Mouse (Mus musculus) CH12.LX (cell line): ENCODE results near the gene Gm20388. TPM values are rescaled to one million over a fixed set of nuclear protein-coding genes. Genes with fewer than 3 reads are reported as not detected.

Experiments used
- DNase-seq: peaks from one replicate; pipeline ENCODE4 v3.0.0-alpha.2; 2013; ENCODE audit errors: extremely low read depth
- H3K27ac ChIP-seq: 2 replicates; pipeline ENCODE4 v1.5.1; 2012; ENCODE audit warnings: low read depth, mild to moderate bottlenecking, control low read depth, moderate library complexity; ENCODE audit not compliant: insufficient read depth
- H3K27me3 ChIP-seq: replicated peaks from 2 replicates; pipeline ENCODE3; 2012; ENCODE audit warnings: inconsistent platforms
- H3K36me3 ChIP-seq, 2 experiments: replicated peaks in 1 of 2; 2 replicates each; pipeline versions ENCODE3 to v1.6.1; 2012; ENCODE audit warnings: inconsistent platforms in 1 of 2, low read length in 1 of 2, mild to moderate bottlenecking in 1 of 2, mixed read lengths in 1 of 2, moderate library complexity in 1 of 2; ENCODE audit not compliant: control insufficient read depth in 1 of 2, insufficient read depth in 1 of 2
- H3K4me1 ChIP-seq, 2 experiments: 2 replicates each; pipeline ENCODE4 v1.6.1; 2012; ENCODE audit warnings: inconsistent platforms in 1 of 2, moderate library complexity in 1 of 2; ENCODE audit not compliant: insufficient read depth in 2 of 2, control insufficient read depth in 1 of 2
- H3K4me2 ChIP-seq: 2 replicates; pipeline ENCODE4 v1.6.1; 2012; ENCODE audit warnings: low read depth, mild to moderate bottlenecking, control low read depth; ENCODE audit not compliant: poor library complexity, insufficient read depth, severe bottlenecking
- H3K4me3 ChIP-seq, 3 experiments: fragments of 150-350 bp in 1 of 3; sonication (generic) in 1 of 3; replicated peaks in 1 of 3; 2 replicates each; pipeline versions ENCODE3 to v1.5.1; 2011 to 2012; ENCODE audit warnings: low read depth in 2 of 3, low read length in 2 of 3, mild to moderate bottlenecking in 2 of 3, moderate library complexity in 2 of 3, control low read depth in 1 of 3, improper control_type of control experiment in 1 of 3, inconsistent platforms in 1 of 3, mixed read lengths in 1 of 3; ENCODE audit not compliant: poor library complexity in 1 of 3
- H3K79me2 ChIP-seq: replicated peaks from 2 replicates; pipeline ENCODE4 v1.6.1; 2012; ENCODE audit warnings: mild to moderate bottlenecking, moderate library complexity; ENCODE audit not compliant: control insufficient read depth, poor library complexity, insufficient read depth, severe bottlenecking; ENCODE audit errors: extremely low read depth
- H3K9ac ChIP-seq: 2 replicates; pipeline ENCODE4 v1.6.1; 2012; ENCODE audit warnings: low read depth, mild to moderate bottlenecking, control low read depth, moderate library complexity; ENCODE audit not compliant: insufficient read depth
- H3K9me3 ChIP-seq: replicated peaks from 2 replicates; pipeline ENCODE3; 2012; ENCODE audit warnings: low read length, inconsistent platforms, mixed read lengths
- CHD1 ChIP-seq: IDR thresholded peaks from 2 replicates; pipeline ENCODE4 v1.6.1; 2012; ENCODE audit warnings: low read depth, low read length, improper control_type of control experiment, inconsistent platforms
- CHD2 ChIP-seq: IDR thresholded peaks from 2 replicates; pipeline ENCODE4 v1.6.1; 2011; ENCODE audit warnings: low read length, improper control_type of control experiment
- E2F4 ChIP-seq: IDR thresholded peaks from 2 replicates; pipeline ENCODE4 v1.6.1; 2011; ENCODE audit warnings: low read depth, low read length, improper control_type of control experiment; ENCODE audit not compliant: insufficient replicate concordance
- ELF1 ChIP-seq: IDR thresholded peaks from 2 replicates; pipeline ENCODE4 v1.6.1; 2014; ENCODE audit warnings: low read depth, mild to moderate bottlenecking, inconsistent platforms, low read length, improper control_type of control experiment
- EP300 ChIP-seq: IDR thresholded peaks from 2 replicates; pipeline ENCODE4 v1.6.1; 2011; ENCODE audit warnings: low read length, improper control_type of control experiment
- GABPA ChIP-seq: IDR thresholded peaks from 2 replicates; pipeline ENCODE4 v1.6.1; 2012; ENCODE audit warnings: low read depth, low read length, improper control_type of control experiment, inconsistent platforms; ENCODE audit not compliant: insufficient replicate concordance
- HCFC1 ChIP-seq: IDR thresholded peaks from 2 replicates; pipeline ENCODE4 v1.6.1; 2012; ENCODE audit warnings: low read depth, mild to moderate bottlenecking, inconsistent platforms, low read length, improper control_type of control experiment
- JUND ChIP-seq: conservative IDR thresholded peaks from 2 replicates; pipeline ENCODE4 v1.6.1; 2011; ENCODE audit warnings: low read depth, low read length, improper control_type of control experiment
- KAT2A ChIP-seq: IDR thresholded peaks from 2 replicates; pipeline ENCODE4 v1.6.1; 2012; ENCODE audit warnings: low read length, improper control_type of control experiment, inconsistent platforms; ENCODE audit not compliant: insufficient replicate concordance
- MAZ ChIP-seq: IDR thresholded peaks from 2 replicates; pipeline ENCODE4 v1.6.1; 2012; ENCODE audit warnings: low read depth, mild to moderate bottlenecking, inconsistent platforms, low read length, improper control_type of control experiment, moderate library complexity
- MXI1 ChIP-seq: IDR thresholded peaks from 2 replicates; pipeline ENCODE4 v1.6.1; 2011; ENCODE audit warnings: mild to moderate bottlenecking, low read depth, low read length, improper control_type of control experiment
- MYC ChIP-seq: IDR thresholded peaks from 2 replicates; pipeline ENCODE4 v1.6.1; 2011; ENCODE audit warnings: low read depth, mild to moderate bottlenecking, improper control_type of control experiment, low read length
- NELFE ChIP-seq: IDR thresholded peaks from 2 replicates; pipeline ENCODE4 v1.6.1; 2011; ENCODE audit warnings: low read depth, low read length, improper control_type of control experiment
- PAX5 ChIP-seq: IDR thresholded peaks from 2 replicates; pipeline ENCODE4 v1.6.1; 2012; ENCODE audit warnings: low read length, inconsistent platforms, mixed read lengths
- POLR2AphosphoS2 ChIP-seq: IDR thresholded peaks from 2 replicates; pipeline ENCODE4 v1.6.1; 2011; ENCODE audit warnings: low read depth, low read length, improper control_type of control experiment
- RAD21 ChIP-seq: IDR thresholded peaks from 2 replicates; pipeline ENCODE4 v1.6.1; 2011; ENCODE audit warnings: low read depth, mild to moderate bottlenecking, low read length, improper control_type of control experiment, moderate library complexity
- RCOR1 ChIP-seq: conservative IDR thresholded peaks from 2 replicates; pipeline ENCODE4 v1.6.1; 2012; ENCODE audit warnings: low read depth, mild to moderate bottlenecking, inconsistent platforms, low read length, improper control_type of control experiment
- SIN3A ChIP-seq: IDR thresholded peaks from 2 replicates; pipeline ENCODE4 v1.6.1; 2012; ENCODE audit warnings: low read length, improper control_type of control experiment, inconsistent platforms
- SMC3 ChIP-seq: IDR thresholded peaks from 2 replicates; pipeline ENCODE4 v1.6.1; 2011; ENCODE audit warnings: low read depth, low read length, improper control_type of control experiment
- TBP ChIP-seq: conservative IDR thresholded peaks from 2 replicates; pipeline ENCODE4 v1.6.1; 2011; ENCODE audit warnings: low read depth, low read length, improper control_type of control experiment
- TCF12 ChIP-seq: IDR thresholded peaks from 2 replicates; pipeline ENCODE4 v1.6.1; 2014; ENCODE audit warnings: low read depth, mild to moderate bottlenecking, inconsistent platforms, low read length, improper control_type of control experiment
- UBTF ChIP-seq: IDR thresholded peaks from 2 replicates; pipeline ENCODE4 v1.6.1; 2012; ENCODE audit warnings: low read depth, mild to moderate bottlenecking, inconsistent platforms, low read length, improper control_type of control experiment, moderate library complexity
- USF1 ChIP-seq: IDR thresholded peaks from 2 replicates; pipeline ENCODE4 v1.6.1; 2014; ENCODE audit warnings: low read depth, mild to moderate bottlenecking, inconsistent platforms, low read length, improper control_type of control experiment
- USF2 ChIP-seq: conservative IDR thresholded peaks from 2 replicates; pipeline ENCODE4 v1.6.1; 2011; ENCODE audit warnings: low read depth, low read length, improper control_type of control experiment
- ZKSCAN1 ChIP-seq: IDR thresholded peaks from 2 replicates; pipeline ENCODE4 v1.6.1; 2012; ENCODE audit warnings: low read depth, inconsistent platforms, low read length, improper control_type of control experiment, borderline replicate concordance
- ZMIZ1 ChIP-seq: IDR thresholded peaks from 2 replicates; pipeline ENCODE4 v1.6.1; 2012; ENCODE audit warnings: low read depth, mild to moderate bottlenecking, inconsistent platforms, low read length, improper control_type of control experiment
- ZNF384 ChIP-seq: IDR thresholded peaks from 2 replicates; pipeline ENCODE4 v1.6.1; 2012; ENCODE audit warnings: low read depth, low read length, improper control_type of control experiment, inconsistent platforms
- dilution Hi-C: fragments of 300-500 bp; cut with MboI; formaldehyde crosslinking; loops from 2 replicates; pipeline ENCODE4 v1.14.3; 2020; ENCODE audit warnings: low sequenced_read_pairs; ENCODE audit not compliant: extremely low pct_unique_long_range_greater_than_20kb, extremely low pct_ligation_motif_present
- in situ Hi-C: fragments of 300-500 bp; cut with MboI; formaldehyde crosslinking; loops from 3 replicates; pipeline ENCODE4 v1.14.3; 2019; ENCODE audit warnings: low sequenced_read_pairs, low pct_ligation_motif_present, low pct_unique_long_range_greater_than_20kb, mixed read lengths
- polyA plus RNA-seq: library from polyadenylated mRNA; unstranded; fragments of >175 nt; gene quantifications from 2 replicates; pipeline ENCODE4 v1.2.1, GENCODE M21; 2012; ENCODE audit warnings: low read depth; ENCODE audit not compliant: insufficient read length
- total RNA-seq, 2 experiments: library from RNA; depleted of rRNA; stranded (reverse); fragments of 300-350 nt in 1 of 2; fragments of >200 nt in 1 of 2; gene quantifications; 2 replicates each; pipeline ENCODE4 v1.2.3; 2012 to 2014

Gm20388 gene
- total and polyA plus RNA-seq, 3 experiments = 14.8 to 26.3 (median 22.2) TPM

DNA sequence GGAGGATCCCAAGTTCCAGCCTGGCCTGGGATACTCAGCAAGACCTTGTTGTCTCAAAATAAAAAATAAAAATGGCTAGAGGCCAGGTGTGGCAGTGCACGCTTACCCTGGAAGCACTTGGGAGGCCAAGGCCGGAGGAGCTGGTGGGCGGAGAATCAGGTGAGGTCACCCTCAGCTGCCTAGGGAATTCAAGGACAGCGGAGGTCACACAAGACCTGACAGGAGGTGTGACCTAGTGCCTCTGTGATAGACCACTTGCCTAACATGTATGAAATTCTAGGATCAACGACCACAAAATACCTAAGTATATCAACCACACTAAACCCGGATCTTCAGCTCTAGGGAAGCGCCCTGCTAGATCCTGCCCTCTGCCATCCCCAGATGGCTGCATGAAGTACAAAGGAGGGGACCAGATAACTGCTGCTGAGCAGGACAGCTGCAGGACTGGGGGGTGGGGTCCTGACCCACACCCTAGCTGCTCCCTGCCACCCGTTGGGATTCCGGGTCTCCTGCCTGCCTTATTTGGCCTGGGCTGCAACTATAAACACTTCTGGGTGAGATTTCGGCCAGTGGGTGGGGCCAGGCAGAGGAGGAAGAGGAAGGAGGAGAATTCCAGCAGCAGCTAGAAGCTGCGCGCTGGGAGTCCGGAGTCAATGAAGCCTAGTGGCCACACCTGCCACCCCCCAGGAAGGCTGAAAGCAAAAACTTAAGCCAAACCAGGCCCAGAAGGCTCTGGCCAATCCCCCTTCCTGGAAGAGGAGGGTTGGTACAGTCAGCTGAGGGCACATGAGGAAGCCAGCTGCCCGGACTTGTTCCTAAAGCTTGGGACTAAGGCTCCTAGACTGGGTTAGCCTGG, 2612.4 kb downstream of the Gm20388 start:
- dilution Hi-C loops (no loop called here), in situ Hi-C loops (no loop called here)
- DNase-seq = no peak
- TF ChIP-seq KAT2A = no peak
- TF ChIP-seq UBTF = no peak
- TF ChIP-seq HCFC1 = no peak
- no peak for TF ChIP-seq SMC3
- TF ChIP-seq RCOR1 = no peak
- TF ChIP-seq ZKSCAN1 = no peak
- TF ChIP-seq MAZ = no peak
- TF ChIP-seq RAD21 = no peak
- no peak for TF ChIP-seq ZMIZ1
- no peak for TF ChIP-seq ZNF384
- TF ChIP-seq ELF1 = no peak
- no peak for TF ChIP-seq JUND
- TF ChIP-seq CHD2 = no peak
- no peak for TF ChIP-seq E2F4
- no peak for TF ChIP-seq TCF12
- TF ChIP-seq POLR2AphosphoS2 = no peak
- TF ChIP-seq PAX5 = no peak
- no peak for TF ChIP-seq EP300
- no peak for TF ChIP-seq SIN3A
- Histone ChIP-seq H3K4me1 (peaks cover 9 to 38% of the 10 kb centered on the region in 2 experiments), H3K4me2 (no peak overlapping the region), H3K4me3 (no peak overlapping the region), H3K27ac (no peak overlapping the region), H3K36me3 (peaks cover under 1 to 77% of the 10 kb centered on the region in 2 experiments), H3K9me3 (no peaks in the 10 kb centered on the region), H3K27me3 (no peaks in the 10 kb centered on the region), H3K79me2 (no peaks in the 10 kb centered on the region), H3K9ac (no peak overlapping the region)

DNA sequence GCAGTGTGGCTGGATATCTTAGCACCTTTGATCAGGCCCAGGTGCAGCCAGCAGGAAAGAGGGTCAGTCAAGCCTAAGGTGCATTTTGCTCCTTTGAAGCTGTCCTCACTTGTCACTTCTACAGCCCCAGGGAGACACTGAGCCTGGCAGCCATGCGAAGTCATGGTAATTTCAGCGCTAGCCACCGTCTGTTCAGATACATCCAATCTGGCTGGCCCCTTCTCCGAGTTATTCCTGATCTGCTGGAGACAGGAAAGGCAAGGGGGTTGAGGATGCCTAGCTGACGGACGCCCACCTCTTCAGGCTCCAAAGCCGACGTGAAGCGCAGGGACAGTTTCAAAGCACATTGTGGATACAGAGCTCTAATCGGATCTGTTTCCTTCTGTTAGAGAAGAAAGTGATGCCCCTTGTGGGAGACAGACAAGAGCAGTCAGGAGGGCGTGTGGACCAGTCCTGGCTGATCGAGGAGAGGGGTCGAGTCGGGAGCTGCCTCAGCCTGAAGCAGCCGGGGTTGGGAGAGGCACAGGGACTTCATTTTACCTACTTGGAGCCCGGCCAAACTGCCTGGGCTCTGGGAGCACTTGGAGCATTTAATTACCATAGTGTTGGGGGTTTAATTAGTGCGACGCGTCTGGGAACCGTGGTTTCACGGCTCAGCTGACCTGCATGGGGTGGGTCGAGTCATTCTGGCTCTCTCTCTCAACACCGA, 2613.2 kb downstream of the Gm20388 start:
- Histone ChIP-seq H3K4me2 (no peak overlapping the region), H3K79me2 (no peaks in the 10 kb centered on the region), H3K27me3 (no peaks in the 10 kb centered on the region), H3K9me3 (peaks cover under 1% of the 10 kb centered on the region), H3K4me3 (no peak overlapping the region), H3K4me1 (peaks cover 9 to 41% of the 10 kb centered on the region in 2 experiments), H3K27ac (no peak overlapping the region), H3K9ac (no peak overlapping the region), H3K36me3 (peaks cover 2 to 74% of the 10 kb centered on the region in 2 experiments)
- dilution Hi-C loops = no loop called here
- in situ Hi-C loops = no loop called here
- no peak for TF ChIP-seq NELFE
- TF ChIP-seq ELF1 = no peak
- TF ChIP-seq USF2 = no peak
- TF ChIP-seq SIN3A = no peak
- TF ChIP-seq MAZ = no peak
- no peak for TF ChIP-seq CHD1
- no peak for TF ChIP-seq MXI1
- no peak for TF ChIP-seq ZMIZ1
- TF ChIP-seq JUND = no peak
- no peak for TF ChIP-seq GABPA
- TF ChIP-seq SMC3 = no peak
- no peak for TF ChIP-seq TBP
- TF ChIP-seq USF1 = no peak
- TF ChIP-seq MYC = no peak
- TF ChIP-seq PAX5 = no peak
- TF ChIP-seq KAT2A = no peak
- no peak for TF ChIP-seq RAD21
- no peak for DNase-seq
